Mouse (Mus musculus): Measurements from ENCODE around the gene Cnot3. TPM values are rescaled to one million over a fixed set of nuclear protein-coding genes. Genes with fewer than 3 reads are reported as not detected.
A peak's percentile ranks its signal among the peaks of the same experiment; 100 is the strongest.

The Cnot3 gene
- total RNA-seq, 2 experiments from 2014 or later, result 30.4 to 34.1 TPM

- no peak for DNase-seq
Observed at GRCm38 (mm10) chr7:3644348-3644671, 758 bp upstream of the Cnot3 start.

GRCm38 (mm10) chr7:3645488-3646025 lies 489 bp downstream of the Cnot3 start:
- DNase-seq, result no peak
- intact Hi-C loops (cut with DNase I), result loop anchor here (2.0 kb wide), 2 partner anchors 17 to 47 kb away; partner anchors contain the start of genes Mboat7 and Tsen34

More at GRCm38 (mm10) chr7:3644348-3644671, 758 bp upstream of the Cnot3 start:
- intact Hi-C loops (cut with DNase I), result loop anchor here (2.0 kb wide), 1 partner anchor 48 kb away; the partner anchor contains the start of genes Mboat7 and Tsen34

- DNase-seq, result no peak
- intact Hi-C loops (cut with DNase I), result loop anchor here (2.0 kb wide), 1 partner anchor 17 kb away; no protein-coding TSS in a partner anchor
Observed at GRCm38 (mm10) chr7:3646188-3646587, 1.1 kb downstream of the Cnot3 start.

- no peak for DNase-seq
- intact Hi-C loops (cut with DNase I), result loop anchor here (2.0 kb wide), 1 partner anchor 16 kb away; no protein-coding TSS in a partner anchor
Observed at GRCm38 (mm10) chr7:3646641-3647040, 1.6 kb downstream of the Cnot3 start.

GRCm38 (mm10) chr7:3656966-3657365 lies 11.9 kb downstream of the Cnot3 start:
- intact Hi-C loops (cut with DNase I), result no loop called here

GRCm38 (mm10) chr7:3658578-3658977 lies 13.5 kb downstream of the Cnot3 start:
- no peak for DNase-seq

More at GRCm38 (mm10) chr7:3656966-3657365, 11.9 kb downstream of the Cnot3 start:
- DNase-seq, result no peak

GRCm38 (mm10) chr7:3664524-3665214 lies 19.6 kb downstream of the Cnot3 start:
- DNase-seq, result peak in 1 of 2 experiments; percentile 23
- intact Hi-C loops (cut with DNase I), result loop anchor here (5.0 to 10.0 kb wide), 2 partner anchors 57 to 480 kb away; no protein-coding TSS in a partner anchor

More at GRCm38 (mm10) chr7:3658578-3658977, 13.5 kb downstream of the Cnot3 start:
- intact Hi-C loops (cut with DNase I), result no loop called here

GRCm38 (mm10) chr7:3665215-3666114 lies 20.4 kb downstream of the Cnot3 start, which contains the start of gene Leng1:
TSS of gene Leng1 (minus strand) at chr7:3665840.
- intact Hi-C loops (cut with DNase I), result loop anchor here (5.0 to 10.0 kb wide), 2 partner anchors 58 to 479 kb away; no protein-coding TSS in a partner anchor

GRCm38 (mm10) chr7:3666921-3667391 lies 21.9 kb downstream of the Cnot3 start:
- intact Hi-C loops (cut with DNase I), result loop anchor here (5.0 to 10.0 kb wide), 2 partner anchors 60 to 478 kb away; no protein-coding TSS in a partner anchor
- no peak for DNase-seq

More at GRCm38 (mm10) chr7:3665215-3666114, 20.4 kb downstream of the Cnot3 start, which contains the start of gene Leng1:
- peak; percentile 94 to 96 for DNase-seq

- intact Hi-C loops (cut with DNase I), result loop anchor here (2.0 to 5.0 kb wide), 3 partner anchors 16 to 798 kb away; no protein-coding TSS in a partner anchor
- DNase-seq, result peak; percentile 84 to 93
Observed at GRCm38 (mm10) chr7:3674507-3675227, 29.6 kb downstream of the Cnot3 start.

- intact Hi-C loops (cut with DNase I), result loop anchor here (2.0 kb wide), 1 partner anchor 16 kb away; no protein-coding TSS in a partner anchor
- DNase-seq, result no peak
Observed at GRCm38 (mm10) chr7:3675228-3675548, 30.1 kb downstream of the Cnot3 start.

- DNase-seq, result no peak
- intact Hi-C loops (cut with DNase I), result no loop called here
Observed at GRCm38 (mm10) chr7:3676371-3676770, 31.3 kb downstream of the Cnot3 start.

- no peak for DNase-seq
- intact Hi-C loops (cut with DNase I), result no loop called here
Observed at GRCm38 (mm10) chr7:3677342-3677741, 32.3 kb downstream of the Cnot3 start, which contains the start of gene Tmc4. TSS of gene Tmc4 (minus strand) at chr7:3677553.

- intact Hi-C loops (cut with DNase I), result no loop called here
- DNase-seq, result no peak
Observed at GRCm38 (mm10) chr7:3683908-3684550, 39.0 kb downstream of the Cnot3 start.

- DNase-seq, result no peak
- intact Hi-C loops (cut with DNase I), result no loop called here
Observed at GRCm38 (mm10) chr7:3684698-3685097, 39.6 kb downstream of the Cnot3 start.

- intact Hi-C loops (cut with DNase I), result no loop called here
- DNase-seq, result no peak
Observed at GRCm38 (mm10) chr7:3685400-3686187, 40.5 kb downstream of the Cnot3 start.

- DNase-seq, result no peak
- intact Hi-C loops (cut with DNase I), result loop anchor here (2.0 kb wide), 2 partner anchors 17 to 47 kb away; partner anchors contain the start of gene Cnot3
Observed at GRCm38 (mm10) chr7:3691919-3692318, 46.9 kb downstream of the Cnot3 start.

GRCm38 (mm10) chr7:3692382-3692986 lies 47.4 kb downstream of the Cnot3 start, which contains the start of gene Tsen34:
TSS of gene Tsen34 (plus strand) at chr7:3692863.
- intact Hi-C loops (cut with DNase I), result loop anchor here (2.0 kb wide), 1 partner anchor 48 kb away; the partner anchor contains the start of gene Cnot3
- no peak for DNase-seq
